Mouse (Mus musculus) WW6 (cell line): ENCODE measurements around the gene Upk3b.
"Not testable (repeated sequence)": the region's sequence is repeated elsewhere in the genome, so short reads cannot be mapped to it uniquely, and the experiment has no call there.

Source experiments
- DNase-seq: peaks from one replicate; pipeline ENCODE4 v3.0.0-alpha.2; 2013; ENCODE audit warnings: low read depth, low spot score

The Upk3b gene

GRCm38 (mm10) chr5:136035285-136035684, 3.0 kb upstream of the Upk3b start:
- DNase-seq = no peak

GRCm38 (mm10) chr5:136036667-136037066, 1.6 kb upstream of the Upk3b start:
- no peak for DNase-seq

- no peak for DNase-seq
Measured at GRCm38 (mm10) chr5:136040210-136040609, 1.9 kb downstream of the Upk3b start.

- DNase-seq = no peak
Measured at GRCm38 (mm10) chr5:136041260-136041659, 3.0 kb downstream of the Upk3b start.

- DNase-seq = no peak
Measured at GRCm38 (mm10) chr5:136041666-136042065, 3.4 kb downstream of the Upk3b start.

GRCm38 (mm10) chr5:136044865-136045264, 6.6 kb downstream of the Upk3b start:
- DNase-seq = no peak

GRCm38 (mm10) chr5:136045408-136045807, 7.1 kb downstream of the Upk3b start:
- DNase-seq = no peak

- DNase-seq = no peak
Measured at GRCm38 (mm10) chr5:136045987-136046386, 7.7 kb downstream of the Upk3b start.

GRCm38 (mm10) chr5:136048541-136048940, 10.2 kb downstream of the Upk3b start:
- not testable (repeated sequence) for DNase-seq

- no peak for DNase-seq
Measured at GRCm38 (mm10) chr5:136049926-136050325, 11.6 kb downstream of the Upk3b start.

GRCm38 (mm10) chr5:136051231-136052085, 13.2 kb downstream of the Upk3b start:
- no peak for DNase-seq

GRCm38 (mm10) chr5:136052861-136053655, 14.8 kb downstream of the Upk3b start:
- no peak for DNase-seq

- no peak for DNase-seq
Measured at GRCm38 (mm10) chr5:136054301-136055077, 16.2 kb downstream of the Upk3b start, which contains the start of gene Upk3bl. TSS of gene Upk3bl (plus strand) at chr5:136054492.

- no peak for DNase-seq
Measured at GRCm38 (mm10) chr5:136056062-136056461, 17.8 kb downstream of the Upk3b start.

- no peak for DNase-seq
Measured at GRCm38 (mm10) chr5:136057085-136057484, 18.8 kb downstream of the Upk3b start.

- DNase-seq = no peak
Measured at GRCm38 (mm10) chr5:136061567-136061966, 23.3 kb downstream of the Upk3b start.

- no peak for DNase-seq
Measured at GRCm38 (mm10) chr5:136063920-136064319, 25.6 kb downstream of the Upk3b start.

GRCm38 (mm10) chr5:136066404-136067148, 28.3 kb downstream of the Upk3b start:
- not testable (repeated sequence) for DNase-seq

GRCm38 (mm10) chr5:136069411-136069810, 31.1 kb downstream of the Upk3b start:
- no peak for DNase-seq

- no peak for DNase-seq
Measured at GRCm38 (mm10) chr5:136073051-136073450, 34.8 kb downstream of the Upk3b start.

- no peak for DNase-seq
Measured at GRCm38 (mm10) chr5:136073526-136073925, 35.2 kb downstream of the Upk3b start.
